Mouse (Mus musculus): Measurements from ENCODE around the gene Pars2.

The Pars2 gene

GRCm38 (mm10) chr4:106643483-106644217 is 7.2 kb upstream of the Pars2 start:
- DNase-seq, result peak in 1 of 2 experiments; percentile 40

- no peak for DNase-seq
These were observed 6.7 kb upstream of the Pars2 start for GRCm38 (mm10) chr4:106644218-106644610.

- no peak for DNase-seq
These were observed 5.1 kb upstream of the Pars2 start for GRCm38 (mm10) chr4:106645797-106646196.

- DNase-seq, result no peak
These were observed 3.7 kb upstream of the Pars2 start for GRCm38 (mm10) chr4:106647137-106647536.

GRCm38 (mm10) chr4:106652546-106652945 is 1.7 kb downstream of the Pars2 start:
- no peak for DNase-seq

- no peak for DNase-seq
These were observed 2.2 kb downstream of the Pars2 start for GRCm38 (mm10) chr4:106653051-106653450.

GRCm38 (mm10) chr4:106655681-106656080 is 4.8 kb downstream of the Pars2 start:
- DNase-seq, result no peak

GRCm38 (mm10) chr4:106663956-106664470 is 13.1 kb downstream of the Pars2 start:
- DNase-seq, result no peak

GRCm38 (mm10) chr4:106664697-106665096 is 13.8 kb downstream of the Pars2 start:
- DNase-seq, result no peak

GRCm38 (mm10) chr4:106665269-106665668 is 14.4 kb downstream of the Pars2 start:
- no peak for DNase-seq

- no peak for DNase-seq
These were observed 14.8 kb downstream of the Pars2 start for GRCm38 (mm10) chr4:106665673-106666072.

GRCm38 (mm10) chr4:106666546-106666945 is 15.7 kb downstream of the Pars2 start:
- DNase-seq, result no peak

GRCm38 (mm10) chr4:106676749-106677148 is 25.9 kb downstream of the Pars2 start:
- no peak for DNase-seq

- peak; percentile 93 to 94 for DNase-seq
These were observed 27.7 kb downstream of the Pars2 start, which contains the start of gene Ttc4 for GRCm38 (mm10) chr4:106678442-106679118. Gene Ttc4 (minus strand): TSS chr4:106678944.

GRCm38 (mm10) chr4:106679152-106679551 is 28.3 kb downstream of the Pars2 start:
- DNase-seq, result no peak

- no peak for DNase-seq
These were observed 30.1 kb downstream of the Pars2 start for GRCm38 (mm10) chr4:106680955-106681354.

GRCm38 (mm10) chr4:106688636-106689296 is 37.9 kb downstream of the Pars2 start:
- no peak for DNase-seq

- no peak for DNase-seq
These were observed 43.1 kb downstream of the Pars2 start for GRCm38 (mm10) chr4:106693841-106694430.

- DNase-seq, result peak in 1 of 2 experiments; percentile 17
These were observed 49.1 kb downstream of the Pars2 start for GRCm38 (mm10) chr4:106699989-106700388.

GRCm38 (mm10) chr4:106700798-106701197 is 49.9 kb downstream of the Pars2 start:
- no peak for DNase-seq

- DNase-seq, result no peak
These were observed 53.1 kb downstream of the Pars2 start for GRCm38 (mm10) chr4:106703956-106704355.

GRCm38 (mm10) chr4:106704416-106704815 is 53.5 kb downstream of the Pars2 start:
- DNase-seq, result no peak
